Comparison of ENCODE assay signal across 15 mouse cellular contexts in genomic region chr3:94564356-94565010, GRCm38 (mm10). TPM values are rescaled to one million over a fixed set of nuclear protein-coding genes. Genes with fewer than 3 reads are reported as not detected.
DNase-seq lines count a peak whose midpoint lies in the region; ATAC-seq and TF ChIP-seq lines count a peak whose summit lies in the region.
"Had no signal": no experiment of that assay in that cellular context is flagged by ENCODE, and none has a peak within 500 bp of the region (broad histone marks: within the 10 kb centered on the region; RNA-seq: fewer than 3 reads in every experiment).

No protein-coding gene starts in this region.

- H3K4me2 ChIP-seq in heart, postnatal 0 days (ENCODE audit: low read depth, low read length): no peak overlapping the region
- no peak overlapping the region for H3K4me2 ChIP-seq in lung, postnatal 0 days (replicated peaks; ENCODE audit: low read depth, low read length)
- no peak overlapping the region for H3K4me2 ChIP-seq in embryonic facial prominence, embryonic 15.5 days (replicated peaks)
- no peak overlapping the region for H3K4me2 ChIP-seq in stomach, embryonic 15.5 days
- H3K4me2 ChIP-seq: limb, embryonic 12.5 days had no signal

- peak overlapping the region; percentile 60; the same call in 1 of the 2 replicates for H3K27ac ChIP-seq in heart, postnatal 0 days (ENCODE audit: low read depth)
- 0 out of 2 replicates have a peak overlapping the region, but pooled peaks have one; percentile 20 for H3K27ac ChIP-seq in lung, postnatal 0 days (ENCODE audit: low read length)
- peak overlapping the region; percentile 76; the same call in 1 of the 2 replicates for H3K27ac ChIP-seq in embryonic facial prominence, embryonic 15.5 days (replicated peaks)
- H3K27ac ChIP-seq in stomach, embryonic 15.5 days: 0 out of 2 replicates have a peak overlapping the region, but pooled peaks have one; percentile 67
- H3K27ac ChIP-seq: macrophage had no signal

- H3K9me3 ChIP-seq in heart, postnatal 0 days (replicated peaks; ENCODE audit: control insufficient read depth, low read length): no peaks in the 10 kb centered on the region
- no peaks in the 10 kb centered on the region for H3K9me3 ChIP-seq in lung, postnatal 0 days (ENCODE audit: low read length)
- H3K9me3 ChIP-seq in embryonic facial prominence, embryonic 15.5 days (replicated peaks): no peaks in the 10 kb centered on the region
- no peaks in the 10 kb centered on the region for H3K9me3 ChIP-seq in stomach, embryonic 15.5 days
- H3K9me3 ChIP-seq: limb, embryonic 12.5 days had no signal

- no peak overlapping the region for H3K9ac ChIP-seq in heart, postnatal 0 days (replicated peaks; ENCODE audit: low read depth, low read length)
- no peak overlapping the region for H3K9ac ChIP-seq in lung, postnatal 0 days (replicated peaks; ENCODE audit: low read depth)
- no peak overlapping the region for H3K9ac ChIP-seq in embryonic facial prominence, embryonic 15.5 days
- H3K9ac ChIP-seq in stomach, embryonic 15.5 days: no peak overlapping the region
- H3K9ac ChIP-seq: limb, embryonic 12.5 days had no signal

- TF ChIP-seq EP300 in heart, postnatal 0 days (IDR thresholded peaks at IDR 0.05; ENCODE audit: low read depth): no peak
- TF ChIP-seq EP300 in lung, postnatal 0 days (IDR thresholded peaks at IDR 0.05): no peak

- 73% methylated on average over 4 of the region's 4 CpGs for WGBS in heart, postnatal 0 days
- 49% methylated on average over 4 of the region's 4 CpGs for WGBS in lung, postnatal 0 days
- WGBS in embryonic facial prominence, embryonic 15.5 days: 60% methylated on average over 4 of the region's 4 CpGs
- 65% methylated on average over 4 of the region's 4 CpGs for WGBS in stomach, embryonic 15.5 days

- no peak for ATAC-seq in heart, postnatal 0 days (ENCODE audit: insufficient read depth, low read depth)
- no peak; the same call in 1 of the 2 replicates for ATAC-seq in lung, postnatal 0 days
- ATAC-seq in embryonic facial prominence, embryonic 15.5 days (ENCODE audit: insufficient number of reproducible peaks, low FRiP score, low TSS enrichment, low read depth): no peak
- ATAC-seq in stomach, embryonic 15.5 days (ENCODE audit: insufficient read depth, low FRiP score, low read depth): no peak

- H3K27me3 ChIP-seq in heart, postnatal 0 days (ENCODE audit: control insufficient read depth, insufficient read depth, low read length): no peaks in the 10 kb centered on the region
- no peaks in the 10 kb centered on the region for H3K27me3 ChIP-seq in lung, postnatal 0 days (replicated peaks; ENCODE audit: insufficient read depth, low read length)
- no peaks in the 10 kb centered on the region for H3K27me3 ChIP-seq in embryonic facial prominence, embryonic 15.5 days
- H3K27me3 ChIP-seq in stomach, embryonic 15.5 days (replicated peaks): no peaks in the 10 kb centered on the region
- H3K27me3 ChIP-seq: limb, embryonic 12.5 days had no signal

- H3K4me1 ChIP-seq in heart, postnatal 0 days (ENCODE audit: control insufficient read depth, insufficient read depth): no peaks in the 10 kb centered on the region
- H3K4me1 ChIP-seq in lung, postnatal 0 days (ENCODE audit: insufficient read depth, low read depth, low read length): peaks cover 5% of the 10 kb centered on the region; the same call in 1 of the 2 replicates
- peaks cover 18% of the 10 kb centered on the region for H3K4me1 ChIP-seq in embryonic facial prominence, embryonic 15.5 days
- H3K4me1 ChIP-seq in stomach, embryonic 15.5 days: no peaks in the 10 kb centered on the region; the same call in 1 of the 2 replicates

- DNase-seq in heart, postnatal 0 days (ENCODE audit: low spot score): no peak
- DNase-seq in heart, adult 8-10 months (ENCODE audit: low spot score): no peak
- DNase-seq in lung, postnatal 0 days (ENCODE audit: low spot score): no peak
- DNase-seq in lung, adult 18-20 months: no peak
- DNase-seq in layer of hippocampus, postnatal 25 days (ENCODE audit: extremely low spot score in 1 of 2, low spot score in 1 of 2): no peak
- no peak for DNase-seq in right cerebral cortex, postnatal 4 days
- DNase-seq: adrenal gland, postnatal 36 days; heart, postnatal 14 days; kidney, adult 18-20 months; right cerebral cortex, postnatal 14 days had no signal

- H3K36me3 ChIP-seq in heart, postnatal 0 days (replicated peaks; ENCODE audit: control insufficient read depth, insufficient read depth, low read length): peaks cover 13% of the 10 kb centered on the region
- H3K36me3 ChIP-seq in lung, postnatal 0 days (ENCODE audit: insufficient read depth, low read length): peaks cover 2% of the 10 kb centered on the region; the same call in 1 of the 2 replicates
- peaks cover 7% of the 10 kb centered on the region; the same call in 1 of the 2 replicates for H3K36me3 ChIP-seq in embryonic facial prominence, embryonic 15.5 days
- peaks cover 1% of the 10 kb centered on the region; the same call in 1 of the 2 replicates for H3K36me3 ChIP-seq in stomach, embryonic 15.5 days

- TF ChIP-seq CTCF in heart, postnatal 0 days (IDR thresholded peaks at IDR 0.05; ENCODE audit: low read depth): no peak
- 0 out of 2 replicates have a peak, but pooled peaks have one; percentile 26 for TF ChIP-seq CTCF in lung, postnatal 0 days (IDR thresholded peaks at IDR 0.05)

- no peak overlapping the region for H3K4me3 ChIP-seq in heart, postnatal 0 days (ENCODE audit: low read depth, low read length)
- no peak overlapping the region for H3K4me3 ChIP-seq in lung, postnatal 0 days (ENCODE audit: low read depth, low read length)
- H3K4me3 ChIP-seq in embryonic facial prominence, embryonic 15.5 days (replicated peaks): no peak overlapping the region
- no peak overlapping the region for H3K4me3 ChIP-seq in stomach, embryonic 15.5 days (replicated peaks)
- H3K4me3 ChIP-seq: erythroblast, embryonic 14.5 days; limb, embryonic 12.5 days had no signal

RNA-seq across cellular contexts. Expression of gene Snx27, which starts 18.0 kb away (rescaled TPM):
- total RNA-seq in heart, postnatal 0 days (2014; rRNA removed; ENCODE audit: low replicate concordance): 18.1 and 30.8 TPM in 2 replicates
- 17.0 and 17.2 TPM in 2 replicates for polyA plus RNA-seq in heart, postnatal 0 days (2015; fragmentation: Nextera tagmentation; extraction: Ambion mirVana)
- total RNA-seq in heart, adult 8-10 months (2022): 10 to 100 TPM; 24.8 to 29.0 (median 27.0) TPM
- polyA plus RNA-seq in lung, postnatal 0 days (2015; fragmentation: Nextera tagmentation; extraction: Ambion mirVana): 21.5 and 28.3 TPM in 2 replicates
- 47.8 and 48.9 TPM in 2 replicates for polyA plus RNA-seq in embryonic facial prominence, embryonic 15.5 days (2015; fragmentation: Nextera tagmentation; extraction: Ambion mirVana)
- polyA plus RNA-seq in stomach, embryonic 15.5 days (2015; fragmentation: Nextera tagmentation; extraction: Ambion mirVana): 37.4 and 41.6 TPM in 2 replicates
- 100 to 1,000 TPM in 1 of 2 experiments, 10 to 100 TPM in 1; 96.6 to 103 TPM for total RNA-seq in layer of hippocampus, postnatal 25 days (2021)

Comparison
In these comparisons a context has a peak if more than half of its experiments do, and no peak if none do; other contexts are left out.
1. H3K27ac ChIP-seq: peak in every context shown above with its lines; median percentile 76 in embryonic facial prominence, embryonic 15.5 days; 67 in stomach, embryonic 15.5 days; 60 in heart, postnatal 0 days; 20 in lung, postnatal 0 days.